Mouse (Mus musculus): ENCODE results near the gene Tenm3. TPM values are rescaled to one million over a fixed set of nuclear protein-coding genes. Genes with fewer than 3 reads are reported as not detected.

Gene Tenm3
- 41.9 and 42.9 TPM in 2 replicates for polyA plus RNA-seq (2015; fragmentation: Nextera tagmentation; extraction: Ambion mirVana)

DNA sequence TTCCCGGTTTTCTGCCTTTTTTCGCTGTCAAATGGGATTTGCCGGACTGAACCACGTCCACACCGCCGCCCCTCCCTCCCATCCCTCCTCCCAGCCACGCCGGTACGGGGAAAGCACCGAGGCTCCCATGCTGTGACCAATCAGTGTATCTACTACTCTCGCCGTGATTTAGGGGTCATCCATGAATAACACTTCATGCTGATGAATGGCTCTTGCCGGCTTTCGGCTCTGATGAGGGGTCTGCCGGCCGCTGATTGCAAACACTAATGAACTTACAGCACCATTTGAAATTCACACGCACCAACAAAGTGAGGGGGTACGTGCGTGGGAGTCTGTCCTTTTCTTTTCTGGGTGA lies at the start of gene Tenm3:
Tenm3 (minus strand) TSS at position 21 of the 355 bp plus-strand sequence.
- Histone ChIP-seq H3K27me3 (peaks cover 13% of the 10 kb centered on the region), H3K9ac (peak within 1 kb of the TSS; percentile 71), H3K27ac (replicated peaks) (peak within 1 kb of the TSS; percentile 91), H3K9me3 (replicated peaks) (no peaks in the 10 kb centered on the region), H3K4me2 (replicated peaks) (peak within 1 kb of the TSS; percentile 84), H3K4me1 (peaks cover 22% of the 10 kb centered on the region), H3K36me3 (no peaks in the 10 kb centered on the region), H3K4me3 (replicated peaks) (peak within 1 kb of the TSS; percentile 82)
- WGBS = under 1% methylated on average over 19 of the region's 19 CpGs
- ATAC-seq (ENCODE audit: insufficient number of reproducible peaks, low FRiP score, low TSS enrichment, low read depth) = no peak

- 77% methylated on average over 7 of the region's 7 CpGs for WGBS
- H3K27me3 ChIP-seq = no peaks in the 10 kb centered on the region
- no peak overlapping the region for H3K27ac ChIP-seq (replicated peaks)
- no peak overlapping the region for H3K4me2 ChIP-seq (replicated peaks)
- H3K9ac ChIP-seq = no peak overlapping the region
- ATAC-seq (ENCODE audit: insufficient number of reproducible peaks, low FRiP score, low TSS enrichment, low read depth) = no peak
- H3K36me3 ChIP-seq = no peaks in the 10 kb centered on the region
- no peak overlapping the region for H3K4me3 ChIP-seq (replicated peaks)
- no peaks in the 10 kb centered on the region for H3K9me3 ChIP-seq (replicated peaks)
- H3K4me1 ChIP-seq = no peaks in the 10 kb centered on the region
These were observed 46.5 kb upstream of the Tenm3 start for GRCm38 (mm10) chr8:48890216-48890765.

DNA sequence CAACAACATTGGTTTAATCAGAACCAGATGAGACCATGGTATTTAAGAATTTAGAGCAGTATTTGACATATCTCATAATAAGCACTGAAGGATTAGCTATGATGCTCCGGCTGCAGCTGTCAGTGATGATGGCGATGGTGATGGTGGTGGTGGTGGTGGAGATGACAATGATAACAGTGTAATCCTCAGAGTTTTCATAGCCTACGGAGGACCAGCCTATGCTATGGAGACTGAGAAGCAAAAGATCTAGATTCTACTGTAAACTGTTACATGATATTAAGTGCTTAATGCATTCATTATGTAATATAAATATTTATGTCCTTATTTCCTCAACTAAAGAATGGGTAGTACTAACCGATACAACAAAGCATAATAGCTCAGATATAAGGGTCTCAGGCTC lies 40.5 kb upstream of the Tenm3 start:
- no peak overlapping the region for H3K9ac ChIP-seq
- no peaks in the 10 kb centered on the region for H3K36me3 ChIP-seq
- H3K4me2 ChIP-seq (replicated peaks) = no peak overlapping the region
- H3K4me1 ChIP-seq = no peaks in the 10 kb centered on the region
- H3K27ac ChIP-seq (replicated peaks) = no peak overlapping the region
- 80% methylated on average over 4 of the region's 4 CpGs for WGBS
- H3K9me3 ChIP-seq (replicated peaks) = no peaks in the 10 kb centered on the region
- ATAC-seq (ENCODE audit: insufficient number of reproducible peaks, low FRiP score, low TSS enrichment, low read depth) = no peak
- no peak overlapping the region for H3K4me3 ChIP-seq (replicated peaks)
- H3K27me3 ChIP-seq = no peaks in the 10 kb centered on the region

- H3K27ac ChIP-seq (replicated peaks) = no peak overlapping the region
These were observed 36.8 kb upstream of the Tenm3 start for GRCm38 (mm10) chr8:48880585-48880984.

DNA sequence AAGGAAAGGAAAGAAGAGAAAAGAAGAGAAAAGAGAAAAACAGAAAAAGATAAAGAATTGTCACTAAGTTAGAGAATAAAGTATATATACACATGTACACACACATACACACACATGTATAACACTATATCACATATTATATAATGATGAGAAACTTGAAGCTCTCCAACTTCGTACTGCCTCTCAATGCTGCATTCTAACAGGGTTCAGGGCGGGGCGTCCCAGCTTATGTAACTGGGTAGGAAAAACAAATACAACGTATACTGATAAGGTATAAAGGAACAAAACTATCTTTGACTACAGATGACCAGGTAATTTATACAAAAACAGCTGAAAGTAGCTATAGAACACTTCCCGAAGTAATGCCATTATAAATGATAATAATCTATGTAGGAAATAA lies 22.2 kb upstream of the Tenm3 start:
- WGBS = 91% methylated on average over 5 of the region's 5 CpGs
- no peaks in the 10 kb centered on the region for H3K9me3 ChIP-seq (replicated peaks)
- H3K4me1 ChIP-seq = no peaks in the 10 kb centered on the region
- no peaks in the 10 kb centered on the region for H3K36me3 ChIP-seq
- no peak for ATAC-seq (ENCODE audit: insufficient number of reproducible peaks, low FRiP score, low TSS enrichment, low read depth)
- no peak overlapping the region for H3K4me2 ChIP-seq (replicated peaks)
- H3K9ac ChIP-seq = no peak overlapping the region
- no peaks in the 10 kb centered on the region for H3K27me3 ChIP-seq
- no peak overlapping the region for H3K4me3 ChIP-seq (replicated peaks)
- no peak overlapping the region for H3K27ac ChIP-seq (replicated peaks)

More at GRCm38 (mm10) chr8:48880585-48880984, 36.8 kb upstream of the Tenm3 start:
- no peaks in the 10 kb centered on the region for H3K9me3 ChIP-seq (replicated peaks)
- 82% methylated on average over 5 of the region's 5 CpGs for WGBS
- no peak for ATAC-seq (ENCODE audit: insufficient number of reproducible peaks, low FRiP score, low TSS enrichment, low read depth)
- no peak overlapping the region for H3K4me3 ChIP-seq (replicated peaks)
- no peak overlapping the region for H3K9ac ChIP-seq
- no peaks in the 10 kb centered on the region for H3K27me3 ChIP-seq
- H3K36me3 ChIP-seq = no peaks in the 10 kb centered on the region
- H3K4me1 ChIP-seq = no peaks in the 10 kb centered on the region
- H3K4me2 ChIP-seq (replicated peaks) = no peak overlapping the region

- no peaks in the 10 kb centered on the region for H3K4me1 ChIP-seq
- WGBS = 52% methylated on average over 4 of the region's 4 CpGs
- H3K36me3 ChIP-seq = no peaks in the 10 kb centered on the region
- H3K27ac ChIP-seq (replicated peaks) = no peak overlapping the region
- H3K4me3 ChIP-seq (replicated peaks) = no peak overlapping the region
- H3K9me3 ChIP-seq (replicated peaks) = no peaks in the 10 kb centered on the region
- ATAC-seq (ENCODE audit: insufficient number of reproducible peaks, low FRiP score, low TSS enrichment, low read depth) = no peak
- no peak overlapping the region for H3K4me2 ChIP-seq (replicated peaks)
- no peaks in the 10 kb centered on the region for H3K27me3 ChIP-seq
- H3K9ac ChIP-seq = no peak overlapping the region
These were observed 21.7 kb upstream of the Tenm3 start for GRCm38 (mm10) chr8:48865485-48865884.

DNA sequence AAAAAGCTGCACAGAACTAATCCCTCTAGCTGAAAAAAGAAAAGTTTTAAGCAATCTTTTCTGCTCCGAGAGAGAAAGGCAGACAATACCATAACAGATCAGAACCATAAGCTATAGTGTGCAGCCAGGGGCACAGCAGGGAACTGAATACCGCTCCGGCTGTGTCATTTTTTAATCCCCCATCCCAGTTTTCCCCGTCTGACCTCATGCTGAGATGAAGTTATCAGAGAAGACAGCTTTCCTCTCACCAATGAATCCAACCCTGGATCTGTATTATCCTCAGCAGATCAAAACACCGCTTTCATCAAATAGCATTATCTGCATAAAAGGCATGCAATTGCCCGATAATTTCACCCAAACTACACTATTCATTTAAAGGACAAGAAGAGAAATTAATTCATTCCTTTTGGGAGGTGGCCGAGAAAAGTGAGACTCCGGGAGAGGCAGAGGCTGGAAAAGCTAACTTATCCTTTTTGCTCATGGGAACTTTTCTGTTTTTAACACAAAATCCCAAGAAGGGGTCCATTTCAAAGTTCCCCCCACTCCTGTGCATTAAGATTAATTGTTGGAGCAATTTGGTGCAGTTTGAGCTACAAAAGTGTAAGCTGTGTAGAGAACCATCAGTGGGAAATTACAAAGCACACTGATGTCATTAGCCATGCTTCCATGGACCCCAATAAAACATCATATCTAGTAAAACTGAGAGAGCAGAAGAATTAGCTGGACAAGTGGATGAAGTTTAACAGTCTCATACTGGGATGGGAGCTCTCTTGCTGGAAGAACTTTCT lies 6.7 kb upstream of the Tenm3 start:
- H3K9ac ChIP-seq = no peak overlapping the region
- peaks cover 16% of the 10 kb centered on the region; the same call in 1 of the 2 replicates for H3K4me1 ChIP-seq
- H3K36me3 ChIP-seq = no peaks in the 10 kb centered on the region
- peaks cover 13% of the 10 kb centered on the region for H3K27me3 ChIP-seq
- WGBS = 25% methylated on average over 8 of the region's 8 CpGs
- no peaks in the 10 kb centered on the region for H3K9me3 ChIP-seq (replicated peaks)
- no peak overlapping the region for H3K27ac ChIP-seq (replicated peaks)
- no peak for ATAC-seq (ENCODE audit: insufficient number of reproducible peaks, low FRiP score, low TSS enrichment, low read depth)
- no peak overlapping the region for H3K4me3 ChIP-seq (replicated peaks)
- no peak overlapping the region for H3K4me2 ChIP-seq (replicated peaks)

GRCm38 (mm10) chr8:48849091-48849616 lies 5.4 kb upstream of the Tenm3 start:
- no peak overlapping the region for H3K4me3 ChIP-seq (replicated peaks)
- H3K9ac ChIP-seq = no peak overlapping the region
- ATAC-seq (ENCODE audit: insufficient number of reproducible peaks, low FRiP score, low TSS enrichment, low read depth) = no peak
- no peaks in the 10 kb centered on the region for H3K9me3 ChIP-seq (replicated peaks)
- H3K4me1 ChIP-seq = peaks cover 22% of the 10 kb centered on the region
- WGBS = 37% methylated on average over 6 of the region's 6 CpGs
- no peak overlapping the region for H3K27ac ChIP-seq (replicated peaks)
- peaks cover 13% of the 10 kb centered on the region for H3K27me3 ChIP-seq
- no peaks in the 10 kb centered on the region for H3K36me3 ChIP-seq
- H3K4me2 ChIP-seq (replicated peaks) = no peak overlapping the region

GRCm38 (mm10) chr8:48844961-48845360 lies 1.2 kb upstream of the Tenm3 start:
- Histone ChIP-seq H3K9ac (0 out of 2 replicates have a peak overlapping the region, but pooled peaks have one; percentile 0), H3K4me2 (replicated peaks) (peak overlapping the region; percentile 84), H3K27ac (replicated peaks) (no peak overlapping the region), H3K9me3 (replicated peaks) (no peaks in the 10 kb centered on the region), H3K4me3 (replicated peaks) (peak overlapping the region; percentile 82), H3K36me3 (no peaks in the 10 kb centered on the region), H3K27me3 (peaks cover 13% of the 10 kb centered on the region), H3K4me1 (peaks cover 23% of the 10 kb centered on the region)
- no peak for ATAC-seq (ENCODE audit: insufficient number of reproducible peaks, low FRiP score, low TSS enrichment, low read depth)
- WGBS = 13% methylated on average over 12 of the region's 12 CpGs

DNA sequence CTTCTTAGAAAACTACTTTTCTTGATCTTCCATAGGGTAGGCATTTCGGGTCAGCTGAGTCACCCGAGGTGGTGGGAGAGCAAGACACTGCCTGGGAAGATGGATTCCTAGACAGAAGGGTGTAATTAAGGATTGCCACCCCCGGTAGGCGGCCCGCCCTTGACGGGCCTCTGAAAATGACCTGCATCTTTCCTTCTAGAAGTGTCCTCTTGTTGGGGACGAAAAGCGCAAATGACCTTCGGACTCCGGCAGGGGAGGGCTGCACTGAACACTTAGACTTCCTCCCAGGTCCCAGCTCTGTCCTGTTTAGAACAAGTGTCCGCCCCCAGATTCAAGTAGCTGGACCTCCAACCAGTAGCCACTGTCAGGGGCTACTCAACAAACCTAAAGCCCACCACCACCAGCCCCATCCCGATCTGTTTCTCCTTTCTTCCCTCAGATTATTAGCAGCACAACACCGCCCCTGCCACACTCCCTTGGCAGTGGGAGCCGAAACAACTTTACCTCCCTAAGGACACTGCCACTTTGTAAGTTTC lies 687 bp upstream of the Tenm3 start:
- peaks cover 13% of the 10 kb centered on the region for H3K27me3 ChIP-seq
- 0 out of 2 replicates have a peak overlapping the region, but pooled peaks have one; percentile 91 for H3K27ac ChIP-seq (replicated peaks)
- peak overlapping the region; percentile 82 for H3K4me3 ChIP-seq (replicated peaks)
- peak overlapping the region; percentile 84 for H3K4me2 ChIP-seq (replicated peaks)
- H3K9ac ChIP-seq = 0 out of 2 replicates have a peak overlapping the region, but pooled peaks have one; percentile 0
- peaks cover 22% of the 10 kb centered on the region for H3K4me1 ChIP-seq
- no peaks in the 10 kb centered on the region for H3K9me3 ChIP-seq (replicated peaks)
- ATAC-seq (ENCODE audit: insufficient number of reproducible peaks, low FRiP score, low TSS enrichment, low read depth) = no peak
- H3K36me3 ChIP-seq = no peaks in the 10 kb centered on the region
- under 1% methylated on average over 14 of the region's 14 CpGs for WGBS
